Mouse (Mus musculus): ENCODE results near the gene Mdh1.

Mdh1 gene

GRCm38 (mm10) chr11:21571700-21572381 is at the start of gene Mdh1, which contains the start of gene Wdpcp:
Gene Mdh1 (minus strand): TSS chr11:21572367.
Gene Wdpcp (plus strand): TSS chr11:21572235.
- DNase-seq (ENCODE audit: low read depth): peak; percentile 98

- peak; percentile 3 for DNase-seq (ENCODE audit: low read depth)
These were observed 43.7 kb upstream of the Mdh1 start for GRCm38 (mm10) chr11:21615915-21616314.

- DNase-seq (ENCODE audit: low read depth): no peak
These were observed 30.3 kb upstream of the Mdh1 start for GRCm38 (mm10) chr11:21602497-21602896.

- no peak for DNase-seq (ENCODE audit: low read depth)
These were observed 11.1 kb upstream of the Mdh1 start for GRCm38 (mm10) chr11:21583286-21583685.

GRCm38 (mm10) chr11:21581472-21581871 is 9.3 kb upstream of the Mdh1 start:
- DNase-seq (ENCODE audit: low read depth): peak; percentile 46

- DNase-seq (ENCODE audit: low read depth): no peak
These were observed 1.2 kb downstream of the Mdh1 start for GRCm38 (mm10) chr11:21570973-21571372.

- no peak for DNase-seq (ENCODE audit: low read depth)
These were observed 2.1 kb downstream of the Mdh1 start for GRCm38 (mm10) chr11:21570109-21570474.

GRCm38 (mm10) chr11:21569456-21570108 is 2.6 kb downstream of the Mdh1 start:
- peak; percentile 61 for DNase-seq (ENCODE audit: low read depth)

GRCm38 (mm10) chr11:21569002-21569401 is 3.2 kb downstream of the Mdh1 start:
- DNase-seq (ENCODE audit: low read depth): no peak

GRCm38 (mm10) chr11:21567733-21568132 is 4.4 kb downstream of the Mdh1 start:
- no peak for DNase-seq (ENCODE audit: low read depth)

- no peak for DNase-seq (ENCODE audit: low read depth)
These were observed 5.2 kb downstream of the Mdh1 start for GRCm38 (mm10) chr11:21566934-21567333.

- no peak for DNase-seq (ENCODE audit: low read depth)
These were observed 7.3 kb downstream of the Mdh1 start for GRCm38 (mm10) chr11:21564681-21565405.

- no peak for DNase-seq (ENCODE audit: low read depth)
These were observed 8.4 kb downstream of the Mdh1 start for GRCm38 (mm10) chr11:21563617-21564325.

GRCm38 (mm10) chr11:21561347-21561746 is 10.8 kb downstream of the Mdh1 start:
- no peak for DNase-seq (ENCODE audit: low read depth)

- DNase-seq (ENCODE audit: low read depth): no peak
These were observed 12.4 kb downstream of the Mdh1 start for GRCm38 (mm10) chr11:21559727-21560126.

GRCm38 (mm10) chr11:21552049-21552448 is 20.1 kb downstream of the Mdh1 start:
- DNase-seq (ENCODE audit: low read depth): no peak

GRCm38 (mm10) chr11:21550222-21551173 is 21.7 kb downstream of the Mdh1 start:
- DNase-seq (ENCODE audit: low read depth): no peak

GRCm38 (mm10) chr11:21549754-21550153 is 22.4 kb downstream of the Mdh1 start:
- DNase-seq (ENCODE audit: low read depth): no peak

- no peak for DNase-seq (ENCODE audit: low read depth)
These were observed 23.1 kb downstream of the Mdh1 start for GRCm38 (mm10) chr11:21549052-21549451.

GRCm38 (mm10) chr11:21547518-21547917 is 24.6 kb downstream of the Mdh1 start:
- no peak for DNase-seq (ENCODE audit: low read depth)

- no peak for DNase-seq (ENCODE audit: low read depth)
These were observed 25.5 kb downstream of the Mdh1 start for GRCm38 (mm10) chr11:21546671-21547070.

Data from NIH3T3 (cell line).